Mouse (Mus musculus): Measurements from ENCODE around the gene Olfr13. TPM values are rescaled to one million over a fixed set of nuclear protein-coding genes. Genes with fewer than 3 reads are reported as not detected.

Gene Olfr13
- polyA plus RNA-seq, 1 experiment = not detected

Other genes starting within 250 kb of the Olfr13 start
- gene Olfr444, start 223.1 kb upstream of the Olfr13 start, polyA plus RNA-seq (2011; ENCODE audit: insufficient read depth, insufficient read length, low read depth, missing spikeins) = not detected in 2 replicates
- gene Olfr441, start 65.8 kb upstream of the Olfr13 start, polyA plus RNA-seq (2011; ENCODE audit: insufficient read depth, insufficient read length, low read depth, missing spikeins) = not detected in 2 replicates
- not detected in 2 replicates for gene Olfr237-ps1, start 25.6 kb upstream of the Olfr13 start, polyA plus RNA-seq (2011; ENCODE audit: insufficient read depth, insufficient read length, low read depth, missing spikeins)
- gene Olfr437, start 8.9 kb upstream of the Olfr13 start, polyA plus RNA-seq (2011; ENCODE audit: insufficient read depth, insufficient read length, low read depth, missing spikeins) = not detected in 2 replicates
- gene Olfr435, start 25.0 kb downstream of the Olfr13 start, polyA plus RNA-seq (2011; ENCODE audit: insufficient read depth, insufficient read length, low read depth, missing spikeins) = not detected in 2 replicates
- gene Olfr434, start 40.9 kb downstream of the Olfr13 start, polyA plus RNA-seq (2011; ENCODE audit: insufficient read depth, insufficient read length, low read depth, missing spikeins) = not detected in 2 replicates
- gene Olfr47, start 59.4 kb downstream of the Olfr13 start, polyA plus RNA-seq (2011; ENCODE audit: insufficient read depth, insufficient read length, low read depth, missing spikeins) = not detected in 2 replicates
- 23.5 and 24.5 TPM in 2 replicates for gene Arhgef5, start 93.4 kb downstream of the Olfr13 start, polyA plus RNA-seq (2011; ENCODE audit: insufficient read depth, insufficient read length, low read depth, missing spikeins)
- gene Nobox, start 137.4 kb downstream of the Olfr13 start, polyA plus RNA-seq (2011; ENCODE audit: insufficient read depth, insufficient read length, low read depth, missing spikeins) = 0.37 TPM in 1 of 2 replicates, not detected in the other

Measured in ES-Bruce4 (cell line).